Comparison of ENCODE assay signal across 17 mouse cellular contexts in genomic region chr7:74944421-74945098, GRCm38 (mm10).
DNase-seq lines count a peak whose midpoint lies in the region; ATAC-seq and TF ChIP-seq lines count a peak whose summit lies in the region.
"Had no signal": no experiment of that assay in that cellular context is flagged by ENCODE, and none has a peak within 500 bp of the region (broad histone marks: within the 10 kb centered on the region; RNA-seq: fewer than 3 reads in every experiment).

No protein-coding gene starts in this region.

- no peaks in the 10 kb centered on the region for H3K9me3 ChIP-seq in limb, embryonic 14.5 days (ENCODE audit: control insufficient read depth, low read length)
- H3K9me3 ChIP-seq in limb, embryonic 10.5 days (replicated peaks): no peaks in the 10 kb centered on the region
- H3K9me3 ChIP-seq in heart, embryonic 11.5 days (replicated peaks; ENCODE audit: control insufficient read depth, low read length): no peaks in the 10 kb centered on the region
- H3K9me3 ChIP-seq: liver, embryonic 12.5 days; midbrain, embryonic 12.5 days had no signal

- DNase-seq in cerebellum, adult 2 months: peak; percentile 13 to 70
- peak; percentile 9 for DNase-seq in limb, embryonic 14.5 days (ENCODE audit: low spot score)
- DNase-seq in limb, embryonic 10.5 days (ENCODE audit: low spot score): no peak
- DNase-seq in cerebellum, postnatal 25 days: peak; percentile 18 to 47
- DNase-seq in telencephalon, adult 2 months (ENCODE audit: low read depth, low spot score): peak; percentile 41
- no peak for DNase-seq in heart, adult 18-20 months
- DNase-seq: adrenal gland, postnatal 14 days; kidney, adult 9 months; kidney, postnatal 36 days; lung, embryonic 14.5 days; lung, postnatal 4 days; right cerebral cortex, postnatal 4 days; thymus, postnatal 25 days had no signal

- H3K4me3 ChIP-seq in cerebellum, adult 2 months (replicated peaks; ENCODE audit: insufficient read depth, low read depth, low read length): no peak overlapping the region
- no peak overlapping the region for H3K4me3 ChIP-seq in limb, embryonic 14.5 days (replicated peaks; ENCODE audit: low read length)
- H3K4me3 ChIP-seq in limb, embryonic 10.5 days: no peak overlapping the region
- no peak overlapping the region for H3K4me3 ChIP-seq in heart, embryonic 11.5 days (ENCODE audit: low read depth, low read length)
- H3K4me3 ChIP-seq: liver, embryonic 12.5 days; midbrain, embryonic 12.5 days had no signal

- 43% methylated on average over 5 of the region's 5 CpGs for WGBS in cerebellum, adult 2 months
- 58% methylated on average over 5 of the region's 5 CpGs for WGBS in limb, embryonic 14.5 days
- WGBS in limb, embryonic 10.5 days: 90% methylated on average over 5 of the region's 5 CpGs
- 69% methylated on average over 5 of the region's 5 CpGs for WGBS in heart, embryonic 11.5 days (ENCODE audit: insufficient replicate concordance)

- TF ChIP-seq POLR2A in cerebellum, adult 2 months (IDR thresholded peaks at IDR 0.05; ENCODE audit: borderline replicate concordance, insufficient read depth, low read length): no peak
- no peak for TF ChIP-seq POLR2A in limb, embryonic 14.5 days (IDR thresholded peaks at IDR 0.05; ENCODE audit: borderline replicate concordance, extremely low read depth, insufficient read depth, insufficient read length)

- no peak overlapping the region for H3K27ac ChIP-seq in cerebellum, adult 2 months (ENCODE audit: insufficient read depth, low read length)
- no peak overlapping the region for H3K27ac ChIP-seq in limb, embryonic 14.5 days (replicated peaks; ENCODE audit: low read depth, low read length)
- H3K27ac ChIP-seq in limb, embryonic 10.5 days: no peak overlapping the region
- no peak overlapping the region for H3K27ac ChIP-seq in heart, embryonic 11.5 days (ENCODE audit: low read depth, low read length)
- H3K27ac ChIP-seq: liver, embryonic 12.5 days; midbrain, embryonic 12.5 days had no signal

- no peak for TF ChIP-seq CTCF in cerebellum, adult 2 months (IDR thresholded peaks at IDR 0.05; ENCODE audit: borderline replicate concordance, insufficient read depth, low read depth, low read length)

- no peak overlapping the region for H3K4me2 ChIP-seq in limb, embryonic 14.5 days (replicated peaks; ENCODE audit: low read depth, low read length, severe bottlenecking)
- H3K4me2 ChIP-seq in heart, embryonic 11.5 days: no peak overlapping the region
- H3K4me2 ChIP-seq: liver, embryonic 12.5 days; lung, embryonic 14.5 days; midbrain, embryonic 12.5 days had no signal

- H3K36me3 ChIP-seq in limb, embryonic 14.5 days (ENCODE audit: control insufficient read depth, insufficient read depth, low read length): no peaks in the 10 kb centered on the region
- no peaks in the 10 kb centered on the region for H3K36me3 ChIP-seq in limb, embryonic 10.5 days
- H3K36me3 ChIP-seq in heart, embryonic 11.5 days (ENCODE audit: control insufficient read depth, insufficient read depth, low read length): no peaks in the 10 kb centered on the region
- H3K36me3 ChIP-seq: liver, embryonic 12.5 days; midbrain, embryonic 12.5 days had no signal

- peaks cover 4% of the 10 kb centered on the region; the same call in 1 of the 2 replicates for H3K4me1 ChIP-seq in cerebellum, adult 2 months (ENCODE audit: control insufficient read depth, insufficient read depth, low read length)
- H3K4me1 ChIP-seq in limb, embryonic 14.5 days (ENCODE audit: control insufficient read depth, insufficient read depth, low read length): no peaks in the 10 kb centered on the region
- peaks cover 1% of the 10 kb centered on the region for H3K4me1 ChIP-seq in limb, embryonic 10.5 days
- no peaks in the 10 kb centered on the region for H3K4me1 ChIP-seq in heart, embryonic 11.5 days (ENCODE audit: control insufficient read depth, insufficient read depth, low read length)
- H3K4me1 ChIP-seq: liver, embryonic 12.5 days; midbrain, embryonic 12.5 days had no signal

- H3K9ac ChIP-seq in limb, embryonic 14.5 days (ENCODE audit: low read depth, low read length, severe bottlenecking): no peak overlapping the region
- H3K9ac ChIP-seq in heart, embryonic 11.5 days (ENCODE audit: low read depth, low read length): no peak overlapping the region
- H3K9ac ChIP-seq: liver, embryonic 12.5 days; lung, embryonic 14.5 days; midbrain, embryonic 12.5 days had no signal

- no peak for ATAC-seq in cerebellum, adult (ENCODE audit: insufficient number of reproducible peaks, low FRiP score, low TSS enrichment)
- no peak for ATAC-seq in limb, embryonic 14.5 days (ENCODE audit: low FRiP score, low read depth)
- no peak for ATAC-seq in heart, embryonic 11.5 days (replicated peaks; ENCODE audit: insufficient number of reproducible peaks, low FRiP score, low TSS enrichment)
- ATAC-seq: liver, embryonic 12.5 days had no signal

- no peaks in the 10 kb centered on the region for H3K27me3 ChIP-seq in cerebellum, adult 2 months (ENCODE audit: control insufficient read depth, insufficient read depth, low read length)
- H3K27me3 ChIP-seq in limb, embryonic 14.5 days (ENCODE audit: control insufficient read depth, insufficient read depth, low read length): no peaks in the 10 kb centered on the region
- no peaks in the 10 kb centered on the region for H3K27me3 ChIP-seq in limb, embryonic 10.5 days (ENCODE audit: low read depth, poor library complexity, severe bottlenecking)
- H3K27me3 ChIP-seq in heart, embryonic 11.5 days (ENCODE audit: control insufficient read depth, insufficient read depth, low read length): no peaks in the 10 kb centered on the region
- H3K27me3 ChIP-seq: liver, embryonic 12.5 days; midbrain, embryonic 12.5 days had no signal

Comparison
In these comparisons a context has a peak if more than half of its experiments do, and no peak if none do; other contexts are left out.
1. DNase-seq: peak in cerebellum, adult 2 months (2 of 2), limb, embryonic 14.5 days (single experiment), cerebellum, postnatal 25 days (2 of 2) and telencephalon, adult 2 months (single experiment); none in limb, embryonic 10.5 days (single experiment) and heart, adult 18-20 months (0 of 2).